Comparison of ENCODE assay signal across 13 mouse cellular contexts in the genomic region with DNA sequence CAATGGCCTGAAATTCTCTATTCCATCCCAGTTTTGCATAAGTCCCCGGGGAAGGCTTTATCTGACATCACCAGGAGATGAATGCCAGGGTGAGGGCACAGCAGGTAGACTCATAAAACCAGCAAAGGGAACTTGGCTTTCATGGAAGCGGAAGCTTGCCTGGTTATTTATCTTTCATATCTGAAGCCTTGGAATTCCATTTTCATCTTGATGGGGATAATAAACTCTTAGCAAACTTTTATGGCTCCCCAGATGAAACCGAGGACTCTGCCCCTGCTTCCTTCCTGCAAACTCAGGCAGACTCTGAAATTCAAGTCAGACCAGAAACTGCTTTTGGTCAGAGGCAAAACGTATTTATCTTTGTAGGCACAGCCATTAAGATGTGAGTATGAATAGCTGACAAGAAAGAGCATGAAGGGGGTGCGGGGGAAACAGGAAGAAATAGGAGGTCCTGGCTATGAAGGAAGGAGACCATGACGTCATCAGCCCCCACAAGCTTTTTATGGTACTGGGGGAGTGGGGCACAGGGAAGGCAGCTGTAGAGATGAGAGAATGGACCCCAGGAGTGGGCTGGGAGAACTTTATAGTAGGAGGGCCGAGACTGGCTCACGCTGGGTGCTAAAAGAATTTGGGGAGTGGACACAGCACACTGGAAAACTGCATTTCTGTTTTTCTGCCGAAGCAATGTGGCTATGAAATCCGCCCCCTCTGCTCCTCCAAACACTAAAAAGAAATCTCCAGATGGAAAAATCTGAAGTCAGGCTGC.
DNase-seq lines count a peak whose midpoint lies in the region; ATAC-seq and TF ChIP-seq lines count a peak whose summit lies in the region.
"Had no signal": no experiment of that assay in that cellular context is flagged by ENCODE, and none has a peak within 500 bp of the region (broad histone marks: within the 10 kb centered on the region; RNA-seq: fewer than 3 reads in every experiment).

No protein-coding gene starts in this region.

- H3K27me3 ChIP-seq in kidney, embryonic 16.5 days (ENCODE audit: insufficient read depth, low read length) = 0 out of 2 replicates have a peak, but pooled peaks cover 4% of the 10 kb centered on the region
- H3K27me3 ChIP-seq in stomach, embryonic 14.5 days (ENCODE audit: control insufficient read depth, insufficient read depth, low read length) = no peaks in the 10 kb centered on the region
- H3K27me3 ChIP-seq in stomach, postnatal 0 days (ENCODE audit: control insufficient read depth, insufficient read depth, low read length) = no peaks in the 10 kb centered on the region
- no peaks in the 10 kb centered on the region for H3K27me3 ChIP-seq in limb, embryonic 15.5 days
- no peaks in the 10 kb centered on the region for H3K27me3 ChIP-seq in midbrain, embryonic 16.5 days (ENCODE audit: control insufficient read depth, insufficient read depth, low read depth, low read length)
- no peaks in the 10 kb centered on the region for H3K27me3 ChIP-seq in lung, postnatal 0 days (replicated peaks; ENCODE audit: insufficient read depth, low read length)
- H3K27me3 ChIP-seq in heart, embryonic 12.5 days (replicated peaks) = peaks cover 5% of the 10 kb centered on the region; the same call in 1 of the 2 replicates
- H3K27me3 ChIP-seq: hindbrain, embryonic 12.5 days; liver, embryonic 15.5 days had no signal

- WGBS in kidney, embryonic 16.5 days = 25% methylated on average over 10 of the region's 10 CpGs
- 41% methylated on average over 10 of the region's 10 CpGs for WGBS in stomach, embryonic 14.5 days
- WGBS in stomach, postnatal 0 days = 34% methylated on average over 10 of the region's 10 CpGs
- 20% methylated on average over 10 of the region's 10 CpGs for WGBS in limb, embryonic 15.5 days
- WGBS in midbrain, embryonic 16.5 days = 69% methylated on average over 10 of the region's 10 CpGs
- WGBS in lung, postnatal 0 days = 30% methylated on average over 10 of the region's 10 CpGs
- WGBS in heart, embryonic 12.5 days = 44% methylated on average over 10 of the region's 10 CpGs

- H3K36me3 ChIP-seq in kidney, embryonic 16.5 days (ENCODE audit: insufficient read depth, low read length) = no peaks in the 10 kb centered on the region
- no peaks in the 10 kb centered on the region for H3K36me3 ChIP-seq in stomach, embryonic 14.5 days (ENCODE audit: control insufficient read depth, insufficient read depth, low read length)
- H3K36me3 ChIP-seq in stomach, postnatal 0 days (ENCODE audit: control insufficient read depth, insufficient read depth, low read length) = no peaks in the 10 kb centered on the region
- H3K36me3 ChIP-seq in limb, embryonic 15.5 days = no peaks in the 10 kb centered on the region
- H3K36me3 ChIP-seq in midbrain, embryonic 16.5 days (ENCODE audit: control insufficient read depth, insufficient read depth, low read length) = no peaks in the 10 kb centered on the region
- H3K36me3 ChIP-seq in lung, postnatal 0 days (ENCODE audit: insufficient read depth, low read length) = no peaks in the 10 kb centered on the region
- H3K36me3 ChIP-seq in heart, embryonic 12.5 days = no peaks in the 10 kb centered on the region
- H3K36me3 ChIP-seq: heart, embryonic 10.5 days; hindbrain, embryonic 12.5 days; liver, embryonic 15.5 days had no signal

- H3K4me1 ChIP-seq in kidney, embryonic 16.5 days (ENCODE audit: insufficient read depth, low read length) = peaks cover 28% of the 10 kb centered on the region; the same call in 1 of the 2 replicates
- peaks cover 6% of the 10 kb centered on the region; the same call in 1 of the 2 replicates for H3K4me1 ChIP-seq in stomach, embryonic 14.5 days (ENCODE audit: control insufficient read depth, insufficient read depth, low read length)
- H3K4me1 ChIP-seq in stomach, postnatal 0 days (replicated peaks; ENCODE audit: control insufficient read depth, insufficient read depth) = no peaks in the 10 kb centered on the region
- H3K4me1 ChIP-seq in limb, embryonic 15.5 days = peaks cover 17% of the 10 kb centered on the region
- peaks cover 9% of the 10 kb centered on the region for H3K4me1 ChIP-seq in midbrain, embryonic 16.5 days (ENCODE audit: control insufficient read depth, insufficient read depth, low read length)
- peaks cover 3% of the 10 kb centered on the region; the same call in 1 of the 2 replicates for H3K4me1 ChIP-seq in lung, postnatal 0 days (ENCODE audit: insufficient read depth, low read depth, low read length)
- H3K4me1 ChIP-seq in heart, embryonic 12.5 days (replicated peaks) = peaks cover 4% of the 10 kb centered on the region; the same call in 1 of the 2 replicates
- H3K4me1 ChIP-seq: heart, embryonic 10.5 days; liver, embryonic 15.5 days had no signal

- H3K9me3 ChIP-seq in kidney, embryonic 16.5 days (ENCODE audit: low read length) = no peaks in the 10 kb centered on the region
- no peaks in the 10 kb centered on the region for H3K9me3 ChIP-seq in stomach, embryonic 14.5 days (ENCODE audit: control insufficient read depth, low read depth, low read length)
- H3K9me3 ChIP-seq in stomach, postnatal 0 days (ENCODE audit: control insufficient read depth, low read length) = no peaks in the 10 kb centered on the region
- H3K9me3 ChIP-seq in limb, embryonic 15.5 days = no peaks in the 10 kb centered on the region
- no peaks in the 10 kb centered on the region for H3K9me3 ChIP-seq in midbrain, embryonic 16.5 days (replicated peaks; ENCODE audit: control insufficient read depth, low read length, poor library complexity, severe bottlenecking)
- H3K9me3 ChIP-seq in lung, postnatal 0 days (ENCODE audit: low read length) = no peaks in the 10 kb centered on the region
- H3K9me3 ChIP-seq in heart, embryonic 12.5 days (replicated peaks) = no peaks in the 10 kb centered on the region
- H3K9me3 ChIP-seq: heart, embryonic 10.5 days; hindbrain, embryonic 12.5 days; liver, embryonic 15.5 days had no signal

- H3K4me2 ChIP-seq in kidney, embryonic 16.5 days (replicated peaks; ENCODE audit: low read depth, low read length) = peak overlapping the region; percentile 21
- 0 out of 2 replicates have a peak overlapping the region, but pooled peaks have one; percentile 3 for H3K4me2 ChIP-seq in stomach, embryonic 14.5 days (replicated peaks; ENCODE audit: low read depth, low read length)
- no peak overlapping the region for H3K4me2 ChIP-seq in stomach, postnatal 0 days (replicated peaks; ENCODE audit: low read depth)
- peak overlapping the region; percentile 11; the same call in 1 of the 2 replicates for H3K4me2 ChIP-seq in limb, embryonic 15.5 days
- H3K4me2 ChIP-seq in midbrain, embryonic 16.5 days (ENCODE audit: low read length) = no peak overlapping the region
- no peak overlapping the region for H3K4me2 ChIP-seq in lung, postnatal 0 days (replicated peaks; ENCODE audit: low read depth, low read length)
- no peak overlapping the region for H3K4me2 ChIP-seq in heart, embryonic 12.5 days
- H3K4me2 ChIP-seq: hindbrain, embryonic 12.5 days; liver, embryonic 15.5 days had no signal

- no peak for TF ChIP-seq CTCF in stomach, postnatal 0 days (IDR thresholded peaks at IDR 0.05; ENCODE audit: low read depth)
- no peak for TF ChIP-seq CTCF in lung, postnatal 0 days (IDR thresholded peaks at IDR 0.05)

- no peak for DNase-seq in kidney, adult 11 months
- no peak for DNase-seq in stomach, postnatal 0 days (ENCODE audit: low spot score)
- DNase-seq in lung, postnatal 0 days (ENCODE audit: low spot score) = no peak
- DNase-seq: cerebellum, postnatal 36 days had no signal

- peak overlapping the region; percentile 65 for H3K27ac ChIP-seq in kidney, embryonic 16.5 days (ENCODE audit: low read length)
- H3K27ac ChIP-seq in stomach, embryonic 14.5 days (ENCODE audit: low read length) = no peak overlapping the region
- H3K27ac ChIP-seq in stomach, postnatal 0 days (replicated peaks) = no peak overlapping the region
- peak overlapping the region; percentile 69 for H3K27ac ChIP-seq in limb, embryonic 15.5 days
- H3K27ac ChIP-seq in midbrain, embryonic 16.5 days (ENCODE audit: low read length) = no peak overlapping the region
- no peak overlapping the region for H3K27ac ChIP-seq in lung, postnatal 0 days (ENCODE audit: low read length)
- H3K27ac ChIP-seq in heart, embryonic 12.5 days (ENCODE audit: poor library complexity, severe bottlenecking) = no peak overlapping the region
- H3K27ac ChIP-seq: heart, embryonic 10.5 days; hindbrain, embryonic 12.5 days; liver, embryonic 15.5 days had no signal

- H3K4me3 ChIP-seq in kidney, embryonic 16.5 days (ENCODE audit: low read length) = no peak overlapping the region
- H3K4me3 ChIP-seq in stomach, embryonic 14.5 days (ENCODE audit: low read depth, low read length) = no peak overlapping the region
- no peak overlapping the region for H3K4me3 ChIP-seq in stomach, postnatal 0 days (ENCODE audit: low read depth, low read length)
- no peak overlapping the region for H3K4me3 ChIP-seq in limb, embryonic 15.5 days
- no peak overlapping the region for H3K4me3 ChIP-seq in midbrain, embryonic 16.5 days (ENCODE audit: low read depth, low read length)
- no peak overlapping the region for H3K4me3 ChIP-seq in lung, postnatal 0 days (ENCODE audit: low read depth, low read length)
- no peak overlapping the region for H3K4me3 ChIP-seq in heart, embryonic 12.5 days
- H3K4me3 ChIP-seq: erythroblast, embryonic 14.5 days; heart, embryonic 10.5 days; hindbrain, embryonic 12.5 days; liver, embryonic 15.5 days had no signal

- no peak overlapping the region for H3K9ac ChIP-seq in kidney, embryonic 16.5 days (replicated peaks; ENCODE audit: low read length)
- H3K9ac ChIP-seq in stomach, embryonic 14.5 days (replicated peaks; ENCODE audit: low read depth, low read length) = no peak overlapping the region
- H3K9ac ChIP-seq in stomach, postnatal 0 days (ENCODE audit: low read length) = no peak overlapping the region
- no peak overlapping the region for H3K9ac ChIP-seq in limb, embryonic 15.5 days
- H3K9ac ChIP-seq in midbrain, embryonic 16.5 days (ENCODE audit: low read depth, low read length) = no peak overlapping the region
- no peak overlapping the region for H3K9ac ChIP-seq in lung, postnatal 0 days (replicated peaks; ENCODE audit: low read depth)
- H3K9ac ChIP-seq in heart, embryonic 12.5 days = no peak overlapping the region
- H3K9ac ChIP-seq: hindbrain, embryonic 12.5 days; liver, embryonic 15.5 days had no signal

- no peak for ATAC-seq in kidney, embryonic 16.5 days (ENCODE audit: low FRiP score, low TSS enrichment)
- no peak for ATAC-seq in stomach, embryonic 14.5 days (ENCODE audit: insufficient number of reproducible peaks, insufficient read depth, low FRiP score, low read depth)
- ATAC-seq in stomach, postnatal 0 days (ENCODE audit: low FRiP score, low TSS enrichment) = no peak
- ATAC-seq in limb, embryonic 15.5 days (ENCODE audit: insufficient number of reproducible peaks, low FRiP score, low TSS enrichment, low read depth) = no peak
- ATAC-seq in midbrain, embryonic 16.5 days = no peak
- ATAC-seq in lung, postnatal 0 days = no peak
- ATAC-seq in heart, embryonic 12.5 days (ENCODE audit: insufficient number of reproducible peaks, low FRiP score) = no peak

- no peak for TF ChIP-seq EP300 in stomach, postnatal 0 days (optimal IDR thresholded peaks at IDR 0.05)
- no peak for TF ChIP-seq EP300 in lung, postnatal 0 days (IDR thresholded peaks at IDR 0.05)

Comparison
In these comparisons a context has a peak if more than half of its experiments do, and no peak if none do; other contexts are left out.
1. H3K4me2 ChIP-seq: peak in kidney, embryonic 16.5 days (single experiment), stomach, embryonic 14.5 days (single experiment) and limb, embryonic 15.5 days (single experiment); none in stomach, postnatal 0 days (single experiment), midbrain, embryonic 16.5 days (single experiment), lung, postnatal 0 days (single experiment) and heart, embryonic 12.5 days (single experiment).
2. H3K27ac ChIP-seq: peak in kidney, embryonic 16.5 days (single experiment) and limb, embryonic 15.5 days (single experiment); none in stomach, embryonic 14.5 days (single experiment), stomach, postnatal 0 days (single experiment), midbrain, embryonic 16.5 days (single experiment), lung, postnatal 0 days (single experiment) and heart, embryonic 12.5 days (single experiment).